Mouse (Mus musculus): ENCODE results near the gene 2900026A02Rik. TPM values are rescaled to one million over a fixed set of nuclear protein-coding genes. Genes with fewer than 3 reads are reported as not detected.

Gene 2900026A02Rik
- polyA plus RNA-seq, 1 experiment from 2014 or later: 5.3 TPM

DNA sequence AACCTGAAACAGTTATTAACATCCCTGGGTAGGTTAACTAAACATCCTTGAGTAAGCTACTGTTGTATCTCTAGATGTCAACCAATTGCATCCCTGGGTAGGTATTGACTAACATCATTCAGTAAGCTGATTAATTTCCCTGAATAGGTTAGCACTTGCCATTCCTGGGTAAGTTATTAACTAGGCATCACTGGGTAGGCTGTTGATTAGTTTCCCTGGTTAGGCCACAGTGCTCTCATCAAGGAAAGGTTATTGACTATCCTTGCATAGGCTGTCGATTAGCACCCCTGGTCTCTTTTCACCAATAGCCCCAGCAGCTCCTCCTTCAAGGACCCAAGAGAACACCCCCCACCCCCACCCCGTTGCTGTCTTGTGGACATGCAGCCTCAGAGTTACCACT, 135.1 kb downstream of the 2900026A02Rik start:
- DNase-seq (ENCODE audit: low spot score) (no peak), ATAC-seq (ENCODE audit: low FRiP score, low TSS enrichment) (no peak)
- no peak overlapping the region for H3K9ac ChIP-seq (ENCODE audit: low read length)
- TF ChIP-seq EP300 (optimal IDR thresholded peaks at IDR 0.05): no peak
- no peak for TF ChIP-seq CTCF (IDR thresholded peaks at IDR 0.05; ENCODE audit: low read depth)
- no peak overlapping the region for H3K4me2 ChIP-seq (replicated peaks; ENCODE audit: low read depth)
- no peaks in the 10 kb centered on the region for H3K9me3 ChIP-seq (ENCODE audit: control insufficient read depth, low read length)
- no peak overlapping the region for H3K4me3 ChIP-seq (ENCODE audit: low read depth, low read length)
- 60% methylated on average over 2 of the region's 2 CpGs for WGBS
- no peak overlapping the region for H3K27ac ChIP-seq (replicated peaks)
- peaks cover 9% of the 10 kb centered on the region for H3K36me3 ChIP-seq (ENCODE audit: control insufficient read depth, insufficient read depth, low read length)
- no peaks in the 10 kb centered on the region for H3K4me1 ChIP-seq (replicated peaks; ENCODE audit: control insufficient read depth, insufficient read depth)
- no peaks in the 10 kb centered on the region for H3K27me3 ChIP-seq (ENCODE audit: control insufficient read depth, insufficient read depth, low read length)

DNA sequence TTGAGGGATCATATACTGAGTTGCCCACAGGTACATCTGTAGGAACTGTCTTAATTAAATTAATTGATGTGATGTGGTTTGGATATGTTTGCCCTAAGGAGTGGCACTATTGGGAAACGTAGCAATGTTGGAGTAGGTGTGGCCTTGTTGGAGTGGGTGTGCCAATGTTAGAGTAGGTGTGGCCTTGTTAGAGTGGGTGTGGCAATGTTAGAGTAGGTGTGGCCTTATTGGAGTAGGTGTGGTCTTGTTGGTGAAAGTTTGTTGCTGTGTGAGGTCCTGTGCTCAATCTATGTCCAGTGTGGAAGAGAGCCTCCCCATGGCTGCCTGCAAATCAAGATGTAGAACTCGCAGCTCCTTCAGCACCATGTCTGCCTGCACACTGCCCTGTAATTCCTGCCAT, 136.7 kb downstream of the 2900026A02Rik start:
- Histone ChIP-seq H3K4me1 (replicated peaks; ENCODE audit: control insufficient read depth, insufficient read depth) (no peaks in the 10 kb centered on the region), H3K9me3 (ENCODE audit: control insufficient read depth, low read length) (no peaks in the 10 kb centered on the region), H3K4me2 (replicated peaks; ENCODE audit: low read depth) (no peak overlapping the region), H3K27ac (replicated peaks) (no peak overlapping the region), H3K36me3 (ENCODE audit: control insufficient read depth, insufficient read depth, low read length) (no peaks in the 10 kb centered on the region), H3K4me3 (ENCODE audit: low read depth, low read length) (no peak overlapping the region), H3K9ac (ENCODE audit: low read length) (no peak overlapping the region), H3K27me3 (ENCODE audit: control insufficient read depth, insufficient read depth, low read length) (no peaks in the 10 kb centered on the region)
- WGBS: 70% methylated on average over 2 of the region's 2 CpGs
- DNase-seq (ENCODE audit: low spot score) (no peak), ATAC-seq (ENCODE audit: low FRiP score, low TSS enrichment) (peak; percentile 45)
- TF ChIP-seq EP300 (optimal IDR thresholded peaks at IDR 0.05) (no peak), CTCF (IDR thresholded peaks at IDR 0.05; ENCODE audit: low read depth) (no peak)

DNA sequence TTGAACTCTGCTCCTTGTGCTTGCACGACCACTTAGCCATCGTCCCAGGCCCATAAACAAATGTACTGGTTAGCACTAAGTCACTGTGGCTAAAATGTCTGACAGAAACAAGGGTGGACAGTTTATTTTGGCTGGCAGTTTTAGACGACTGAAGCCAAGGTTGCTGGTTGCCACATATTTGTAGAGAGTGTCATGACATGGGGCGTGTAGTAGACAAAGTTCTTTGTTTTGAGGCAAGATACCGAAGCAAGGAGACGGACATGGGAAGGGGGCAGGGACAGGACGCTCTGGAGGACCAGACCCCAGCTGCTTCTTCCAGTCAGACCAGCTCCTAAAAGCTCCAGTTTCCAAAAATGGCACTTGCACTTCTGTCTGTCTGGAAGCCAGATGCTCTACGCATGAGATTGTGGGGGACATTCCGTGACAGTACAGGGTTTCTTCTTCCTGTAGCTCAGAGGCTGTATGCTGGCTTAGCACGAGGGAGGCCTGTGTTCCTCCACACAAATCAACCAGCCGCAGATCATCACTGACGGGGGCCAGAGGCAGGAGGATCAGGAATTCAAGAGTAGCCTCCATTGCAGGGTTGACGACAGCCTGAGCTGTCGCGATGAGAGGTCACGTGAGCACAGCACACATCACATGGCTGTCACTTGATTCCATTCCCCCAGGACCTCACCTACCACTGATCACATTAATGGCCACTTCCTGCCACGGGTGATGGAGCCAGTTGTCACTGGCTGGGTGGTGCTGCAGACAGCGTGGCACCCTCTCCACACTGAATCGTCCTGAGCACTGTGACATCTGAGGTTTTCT, 138.5 kb downstream of the 2900026A02Rik start:
- H3K36me3 ChIP-seq (ENCODE audit: control insufficient read depth, insufficient read depth, low read length): no peaks in the 10 kb centered on the region
- TF ChIP-seq CTCF (IDR thresholded peaks at IDR 0.05; ENCODE audit: low read depth) (no peak), EP300 (optimal IDR thresholded peaks at IDR 0.05) (no peak)
- 48% methylated on average over 19 of the region's 19 CpGs for WGBS
- H3K9ac ChIP-seq (ENCODE audit: low read length): no peak overlapping the region
- no peak for DNase-seq (ENCODE audit: low spot score)
- H3K4me1 ChIP-seq (replicated peaks; ENCODE audit: control insufficient read depth, insufficient read depth): no peaks in the 10 kb centered on the region
- no peaks in the 10 kb centered on the region for H3K27me3 ChIP-seq (ENCODE audit: control insufficient read depth, insufficient read depth, low read length)
- no peak overlapping the region for H3K27ac ChIP-seq (replicated peaks)
- no peak overlapping the region for H3K4me3 ChIP-seq (ENCODE audit: low read depth, low read length)
- 0 out of 2 replicates have a peak, but pooled peaks have one; percentile 9 for ATAC-seq (ENCODE audit: low FRiP score, low TSS enrichment)
- no peak overlapping the region for H3K4me2 ChIP-seq (replicated peaks; ENCODE audit: low read depth)
- H3K9me3 ChIP-seq (ENCODE audit: control insufficient read depth, low read length): no peaks in the 10 kb centered on the region

DNA sequence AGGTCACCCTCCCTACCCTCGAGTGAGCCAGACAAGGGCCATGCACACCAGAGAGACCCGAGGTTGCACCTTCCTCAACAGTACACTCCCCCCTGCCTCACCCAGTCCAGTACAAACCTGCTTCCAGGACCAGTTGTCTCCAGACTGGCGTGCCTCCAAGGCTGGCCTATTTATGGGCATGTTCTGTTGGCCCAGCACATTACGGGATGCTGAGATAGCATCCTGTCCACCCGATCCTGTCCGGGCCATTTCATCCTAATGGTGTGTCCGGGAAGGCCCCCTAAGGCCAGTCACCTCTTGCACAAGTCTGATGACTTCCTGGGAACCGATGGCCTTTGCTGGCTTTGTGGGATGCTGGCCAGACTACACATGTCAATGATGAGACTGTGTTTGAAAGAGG, 139.6 kb downstream of the 2900026A02Rik start, which contains the start of gene Crybb3:
Gene Crybb3 (minus strand): TSS at position 146 of the 400 bp plus-strand sequence.
- H3K4me2 ChIP-seq (replicated peaks; ENCODE audit: low read depth): no peak within 1 kb of the TSS
- ATAC-seq (ENCODE audit: low FRiP score, low TSS enrichment) (0 out of 2 replicates have a peak, but pooled peaks have one; percentile 15), DNase-seq (ENCODE audit: low spot score) (no peak)
- no peaks in the 10 kb centered on the region for H3K4me1 ChIP-seq (replicated peaks; ENCODE audit: control insufficient read depth, insufficient read depth)
- TF ChIP-seq CTCF (IDR thresholded peaks at IDR 0.05; ENCODE audit: low read depth): no peak
- no peak for TF ChIP-seq EP300 (optimal IDR thresholded peaks at IDR 0.05)
- no peak within 1 kb of the TSS for H3K9ac ChIP-seq (ENCODE audit: low read length)
- 54% methylated on average over 8 of the region's 8 CpGs for WGBS
- H3K27me3 ChIP-seq (ENCODE audit: control insufficient read depth, insufficient read depth, low read length): no peaks in the 10 kb centered on the region
- no peaks in the 10 kb centered on the region for H3K9me3 ChIP-seq (ENCODE audit: control insufficient read depth, low read length)
- no peak within 1 kb of the TSS for H3K4me3 ChIP-seq (ENCODE audit: low read depth, low read length)
- H3K36me3 ChIP-seq (ENCODE audit: control insufficient read depth, insufficient read depth, low read length): no peaks in the 10 kb centered on the region
- no peak within 1 kb of the TSS for H3K27ac ChIP-seq (replicated peaks)

DNA sequence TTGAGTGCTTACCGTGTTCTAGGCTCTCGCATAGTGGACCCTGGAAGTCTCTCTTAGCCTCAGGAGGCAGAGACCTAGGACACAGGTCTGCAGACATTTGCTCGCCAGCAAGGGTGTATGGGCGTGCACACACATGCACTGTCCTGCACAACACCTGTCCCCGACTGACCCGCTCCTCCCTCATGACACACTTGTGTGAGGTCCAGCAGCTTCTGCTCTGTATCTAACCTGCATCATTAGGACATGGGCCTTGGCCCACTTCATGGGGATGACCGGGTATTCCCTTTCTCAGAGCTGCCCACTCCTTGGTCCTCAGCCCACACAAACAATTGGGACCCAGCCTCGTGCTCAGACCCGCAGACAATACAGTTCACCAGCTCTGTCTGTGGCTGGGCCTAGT, 140.0 kb downstream of the 2900026A02Rik start:
- Histone ChIP-seq H3K9ac (ENCODE audit: low read length) (no peak overlapping the region), H3K36me3 (ENCODE audit: control insufficient read depth, insufficient read depth, low read length) (no peaks in the 10 kb centered on the region), H3K4me3 (ENCODE audit: low read depth, low read length) (no peak overlapping the region), H3K9me3 (ENCODE audit: control insufficient read depth, low read length) (no peaks in the 10 kb centered on the region), H3K27me3 (ENCODE audit: control insufficient read depth, insufficient read depth, low read length) (no peaks in the 10 kb centered on the region), H3K27ac (replicated peaks) (no peak overlapping the region), H3K4me1 (replicated peaks; ENCODE audit: control insufficient read depth, insufficient read depth) (no peaks in the 10 kb centered on the region), H3K4me2 (replicated peaks; ENCODE audit: low read depth) (no peak overlapping the region)
- no peak for TF ChIP-seq EP300 (optimal IDR thresholded peaks at IDR 0.05)
- no peak for TF ChIP-seq CTCF (IDR thresholded peaks at IDR 0.05; ENCODE audit: low read depth)
- 83% methylated on average over 9 of the region's 9 CpGs for WGBS
- ATAC-seq (ENCODE audit: low FRiP score, low TSS enrichment) (no peak), DNase-seq (ENCODE audit: low spot score) (no peak)

DNA sequence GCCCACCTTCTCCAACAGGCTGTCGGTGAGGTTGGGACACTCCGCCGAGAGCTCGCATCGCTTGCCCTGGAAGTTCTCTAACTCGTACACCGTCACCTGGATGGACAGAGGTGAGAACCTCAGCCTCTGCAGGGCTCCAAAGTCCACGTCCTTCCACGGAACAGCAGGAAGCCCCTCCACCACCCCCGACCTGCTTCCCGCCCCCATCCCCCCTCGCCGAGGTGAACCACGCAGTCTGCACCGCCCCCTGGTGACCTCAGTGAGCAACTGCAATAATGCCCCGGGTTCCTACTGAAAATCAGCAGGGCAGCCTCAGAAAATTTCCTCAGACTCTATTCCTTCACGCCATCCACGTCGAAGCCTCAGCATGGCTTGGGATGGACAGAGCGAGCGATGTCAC, 141.3 kb downstream of the 2900026A02Rik start:
- ATAC-seq (ENCODE audit: low FRiP score, low TSS enrichment): no peak
- TF ChIP-seq CTCF (IDR thresholded peaks at IDR 0.05; ENCODE audit: low read depth) (peak; percentile 71), EP300 (optimal IDR thresholded peaks at IDR 0.05) (no peak)
- Histone ChIP-seq H3K4me3 (ENCODE audit: low read depth, low read length) (no peak overlapping the region), H3K4me2 (replicated peaks; ENCODE audit: low read depth) (no peak overlapping the region), H3K9ac (ENCODE audit: low read length) (no peak overlapping the region), H3K27ac (replicated peaks) (no peak overlapping the region), H3K36me3 (ENCODE audit: control insufficient read depth, insufficient read depth, low read length) (no peaks in the 10 kb centered on the region), H3K27me3 (ENCODE audit: control insufficient read depth, insufficient read depth, low read length) (no peaks in the 10 kb centered on the region), H3K9me3 (ENCODE audit: control insufficient read depth, low read length) (no peaks in the 10 kb centered on the region), H3K4me1 (replicated peaks; ENCODE audit: control insufficient read depth, insufficient read depth) (no peaks in the 10 kb centered on the region)
- WGBS: 28% methylated on average over 21 of the region's 21 CpGs
- peak; percentile 48 for DNase-seq (ENCODE audit: low spot score)
